Mouse (Mus musculus): ENCODE measurements around the gene Col26a1. TPM values are rescaled to one million over a fixed set of nuclear protein-coding genes. Genes with fewer than 3 reads are reported as not detected.

Col26a1 gene
- polyA plus RNA-seq, 1 experiment from 2014 or later = not detected

DNA sequence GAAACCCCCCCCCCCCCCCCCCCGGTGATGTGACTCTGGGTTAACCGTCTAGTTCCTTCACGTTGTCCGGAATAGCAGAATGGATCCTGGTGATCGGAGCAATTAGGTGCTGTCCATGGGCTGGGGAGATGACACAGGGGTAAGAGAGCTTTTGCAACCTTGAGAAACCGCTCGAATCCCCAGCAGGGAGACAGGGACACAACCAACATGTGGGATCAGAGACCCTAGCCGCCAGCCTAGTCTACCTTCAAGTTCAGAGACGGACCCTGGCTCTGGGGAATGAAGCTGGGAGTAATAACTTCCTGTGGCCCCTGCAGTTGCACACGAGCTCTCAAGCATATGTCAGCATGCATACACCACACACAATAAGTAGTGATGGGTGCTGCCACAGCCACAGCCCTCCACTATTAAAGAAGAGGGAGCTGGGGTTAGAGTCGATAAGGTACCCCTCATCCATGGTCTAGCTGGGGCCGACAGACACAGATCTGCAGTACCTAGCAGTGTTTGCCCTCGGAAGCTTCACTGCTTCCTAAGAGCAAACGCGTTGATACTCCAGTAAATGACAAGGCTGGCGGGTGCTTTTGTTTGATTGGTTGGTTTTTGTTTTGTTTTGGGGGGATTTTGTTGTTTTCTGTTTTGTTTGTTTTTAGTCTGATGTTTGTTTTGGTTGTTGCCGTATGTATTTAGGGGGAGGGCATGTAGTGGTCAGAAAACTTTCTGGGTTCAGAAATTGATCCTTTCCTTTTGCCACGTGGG, 36.7 kb upstream of the Col26a1 start:
- H3K4me1 ChIP-seq (ENCODE audit: insufficient read depth) = peaks cover 7% of the 10 kb centered on the region
- TF ChIP-seq CTCF (IDR thresholded peaks at IDR 0.05; ENCODE audit: low read depth) (no peak), EP300 (IDR thresholded peaks at IDR 0.05; ENCODE audit: low read depth) (no peak)
- ATAC-seq = peak; percentile 1; the same call in 1 of the 2 replicates
- H3K27me3 ChIP-seq (ENCODE audit: insufficient read depth, low read length) = no peaks in the 10 kb centered on the region
- peak overlapping the region; percentile 51 for H3K4me3 ChIP-seq (ENCODE audit: low read depth, low read length)
- no peaks in the 10 kb centered on the region for H3K9me3 ChIP-seq (ENCODE audit: low read length)
- H3K4me2 ChIP-seq (ENCODE audit: low read depth, low read length) = peak overlapping the region; percentile 93
- no peaks in the 10 kb centered on the region for H3K36me3 ChIP-seq (replicated peaks; ENCODE audit: insufficient read depth, low read length)
- H3K27ac ChIP-seq (ENCODE audit: low read depth) = 0 out of 2 replicates have a peak overlapping the region, but pooled peaks have one; percentile 8
- DNase-seq = no peak
- H3K9ac ChIP-seq (replicated peaks) = peak overlapping the region; percentile 58
- WGBS (ENCODE audit: insufficient replicate concordance) = 17% methylated on average over 16 of the region's 18 CpGs

DNA sequence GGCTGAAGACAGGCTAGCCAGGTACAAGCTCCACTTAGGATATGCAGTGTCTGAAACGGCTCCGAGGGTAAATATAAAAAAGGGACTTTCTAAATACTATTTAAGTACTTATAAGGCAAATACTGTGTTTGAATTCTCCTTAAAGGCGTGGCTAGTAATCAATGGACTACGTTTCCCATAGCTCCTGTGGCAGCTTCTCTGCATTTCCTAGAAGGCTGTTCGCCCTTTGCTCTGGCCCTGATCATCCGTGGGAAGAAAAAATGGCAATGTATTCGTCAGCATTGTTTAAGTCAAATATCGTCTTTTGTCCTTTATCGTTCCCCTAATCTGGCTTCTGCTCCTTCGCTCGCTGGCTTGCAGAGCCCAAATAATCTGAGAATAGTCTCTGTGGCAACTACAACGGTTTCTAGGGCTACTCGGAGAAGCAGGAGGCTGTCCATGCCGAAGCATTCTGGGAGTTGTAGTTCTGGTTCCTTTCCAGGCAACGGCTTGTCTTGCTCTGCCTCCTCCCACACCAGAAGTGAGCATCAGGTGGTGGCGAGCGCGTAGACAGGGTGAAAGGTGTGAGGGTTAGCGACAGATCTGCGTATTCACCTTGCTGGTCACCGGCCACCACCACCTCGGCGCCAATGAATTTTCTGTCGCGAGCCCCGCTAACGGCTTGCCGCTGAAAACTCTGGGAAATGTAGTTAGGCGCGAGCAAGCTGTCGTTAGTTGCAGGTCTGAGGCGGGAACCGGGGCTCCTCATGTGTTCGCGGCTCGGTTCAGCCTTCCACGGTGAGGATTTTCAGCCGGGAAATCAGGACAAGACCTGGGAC, 35.9 kb upstream of the Col26a1 start:
- peak; percentile 87 for ATAC-seq
- 0 out of 2 replicates have a peak overlapping the region, but pooled peaks have one; percentile 31 for H3K27ac ChIP-seq (ENCODE audit: low read depth)
- no peak for TF ChIP-seq CTCF (IDR thresholded peaks at IDR 0.05; ENCODE audit: low read depth)
- no peak for TF ChIP-seq EP300 (IDR thresholded peaks at IDR 0.05; ENCODE audit: low read depth)

DNA sequence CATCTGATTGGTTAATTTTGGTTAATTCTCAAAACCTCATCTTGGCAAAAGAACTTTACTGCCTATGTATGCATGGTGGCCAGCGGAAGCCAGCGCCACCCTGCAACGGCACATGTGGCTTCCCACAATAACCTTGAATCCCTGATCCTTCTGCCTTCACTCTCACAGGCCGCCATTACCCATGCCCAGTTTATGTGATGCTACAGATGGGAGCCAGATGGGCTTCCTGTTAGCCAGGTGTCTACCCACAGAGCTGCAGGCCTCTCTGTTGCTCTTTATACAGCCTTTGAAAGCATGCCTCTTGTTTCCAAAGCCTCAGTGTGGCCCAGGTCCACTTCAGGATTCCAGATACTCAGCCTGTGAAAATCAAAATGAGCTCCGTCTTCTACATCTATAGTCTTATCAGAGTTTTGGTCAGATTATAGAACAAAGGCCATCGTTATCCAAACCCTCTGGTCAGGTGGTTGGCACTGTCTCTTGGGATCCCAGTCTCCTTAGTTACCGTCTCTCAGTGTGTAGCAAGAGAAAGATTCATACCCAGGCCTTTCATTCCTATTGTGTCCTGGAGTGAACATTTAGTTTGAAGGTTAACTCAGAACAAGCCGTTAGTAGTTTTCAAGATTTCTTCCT, 34.7 kb upstream of the Col26a1 start:
- Histone ChIP-seq H3K9ac (replicated peaks) (no peak overlapping the region), H3K36me3 (replicated peaks; ENCODE audit: insufficient read depth, low read length) (no peaks in the 10 kb centered on the region), H3K4me3 (ENCODE audit: low read depth, low read length) (no peak overlapping the region), H3K27me3 (ENCODE audit: insufficient read depth, low read length) (no peaks in the 10 kb centered on the region), H3K27ac (ENCODE audit: low read depth) (no peak overlapping the region), H3K4me1 (ENCODE audit: insufficient read depth) (peaks cover 7% of the 10 kb centered on the region), H3K9me3 (ENCODE audit: low read length) (no peaks in the 10 kb centered on the region), H3K4me2 (ENCODE audit: low read depth, low read length) (no peak overlapping the region)
- DNase-seq = no peak
- TF ChIP-seq EP300 (IDR thresholded peaks at IDR 0.05; ENCODE audit: low read depth) = no peak
- TF ChIP-seq CTCF (IDR thresholded peaks at IDR 0.05; ENCODE audit: low read depth) = no peak
- ATAC-seq = no peak
- WGBS (ENCODE audit: insufficient replicate concordance) = 92% methylated on average over 8 of the region's 8 CpGs

More for the DNA sequence above, 35.9 kb upstream of the Col26a1 start:
- 3% methylated on average over 38 of the region's 38 CpGs for WGBS (ENCODE audit: insufficient replicate concordance)
- Histone ChIP-seq H3K27me3 (ENCODE audit: insufficient read depth, low read length) (no peaks in the 10 kb centered on the region), H3K9ac (replicated peaks) (peak overlapping the region; percentile 58), H3K36me3 (replicated peaks; ENCODE audit: insufficient read depth, low read length) (no peaks in the 10 kb centered on the region), H3K4me3 (ENCODE audit: low read depth, low read length) (peak overlapping the region; percentile 51), H3K9me3 (ENCODE audit: low read length) (no peaks in the 10 kb centered on the region), H3K4me1 (ENCODE audit: insufficient read depth) (peaks cover 7% of the 10 kb centered on the region), H3K4me2 (ENCODE audit: low read depth, low read length) (peak overlapping the region; percentile 93)
- DNase-seq = peak; percentile 76

DNA sequence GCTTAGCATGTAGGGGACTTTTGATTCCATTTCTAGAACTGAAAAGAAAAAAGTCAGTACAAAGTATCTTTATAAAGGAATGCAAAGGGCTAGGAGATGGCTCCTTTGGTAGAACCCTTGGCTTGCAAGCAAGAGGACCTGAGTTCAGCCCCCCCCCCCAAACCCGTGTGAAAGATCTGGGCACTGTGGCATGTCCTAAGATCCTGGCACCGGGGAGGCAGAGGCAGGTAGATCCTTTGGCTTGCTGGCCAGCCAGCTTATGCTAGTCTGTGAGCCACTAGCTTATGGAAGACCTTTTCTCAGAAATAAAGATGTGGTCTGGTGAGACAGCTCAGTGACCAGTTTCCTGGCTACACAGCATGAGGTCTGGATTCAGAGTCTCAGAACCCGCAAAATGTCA, 31.2 kb upstream of the Col26a1 start:
- no peak overlapping the region for H3K4me3 ChIP-seq (ENCODE audit: low read depth, low read length)
- 78% methylated on average over 3 of the region's 3 CpGs for WGBS (ENCODE audit: insufficient replicate concordance)
- no peaks in the 10 kb centered on the region for H3K36me3 ChIP-seq (replicated peaks; ENCODE audit: insufficient read depth, low read length)
- H3K4me1 ChIP-seq (ENCODE audit: insufficient read depth) = no peaks in the 10 kb centered on the region; the same call in 1 of the 2 replicates
- no peaks in the 10 kb centered on the region for H3K27me3 ChIP-seq (ENCODE audit: insufficient read depth, low read length)
- DNase-seq (no peak), ATAC-seq (no peak)
- H3K4me2 ChIP-seq (ENCODE audit: low read depth, low read length) = no peak overlapping the region
- no peaks in the 10 kb centered on the region for H3K9me3 ChIP-seq (ENCODE audit: low read length)
- H3K9ac ChIP-seq (replicated peaks) = no peak overlapping the region
- H3K27ac ChIP-seq (ENCODE audit: low read depth) = no peak overlapping the region
- TF ChIP-seq EP300 (IDR thresholded peaks at IDR 0.05; ENCODE audit: low read depth) = no peak
- TF ChIP-seq CTCF (IDR thresholded peaks at IDR 0.05; ENCODE audit: low read depth) = no peak

DNA sequence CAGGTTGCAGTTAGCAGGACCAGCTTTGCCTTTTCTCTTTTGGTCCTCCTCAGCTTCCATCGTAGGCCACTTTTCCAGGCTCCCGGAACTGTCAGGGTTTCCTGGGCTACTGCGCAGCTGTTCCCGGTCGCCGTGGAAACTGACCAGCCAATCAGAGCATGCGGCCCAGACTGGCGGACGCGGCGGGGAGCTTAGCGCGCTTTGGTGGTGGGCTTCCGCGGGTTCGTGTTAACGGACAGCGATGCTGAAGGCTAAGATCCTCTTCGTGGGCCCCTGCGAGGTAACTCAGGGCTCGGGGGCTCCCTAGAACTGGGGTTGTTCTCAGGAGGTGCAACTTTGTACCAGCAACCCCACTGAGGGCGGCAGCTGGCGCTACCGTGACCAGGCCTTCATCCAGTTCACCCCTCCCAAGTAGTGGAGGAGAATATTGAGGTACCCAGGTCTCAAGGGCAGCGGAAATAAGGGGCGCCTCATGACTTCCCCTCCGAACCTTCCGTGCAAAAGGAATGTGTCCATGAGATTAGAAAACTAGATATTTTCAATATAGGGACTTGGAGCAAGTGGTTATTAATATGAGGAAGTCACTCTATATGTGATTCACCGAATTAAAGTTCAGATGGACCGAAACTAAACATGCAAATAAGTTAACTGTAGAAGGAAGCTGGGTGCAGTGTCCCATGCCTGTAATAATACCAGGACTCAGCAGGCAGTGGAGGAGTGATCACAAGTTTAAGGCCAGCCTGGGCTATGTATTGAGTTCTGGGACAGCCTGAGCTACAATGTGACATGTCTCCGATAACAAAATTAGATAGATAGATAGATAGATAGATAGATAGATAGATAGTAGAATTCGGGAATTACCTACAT, 25.2 kb upstream of the Col26a1 start, which contains the start of gene Ift22:
Gene Ift22, plus strand, starts transcription at position 160 of the 867 bp plus-strand sequence.
- no peaks in the 10 kb centered on the region for H3K9me3 ChIP-seq (ENCODE audit: low read length)
- no peaks in the 10 kb centered on the region for H3K36me3 ChIP-seq (replicated peaks; ENCODE audit: insufficient read depth, low read length)
- peak within 1 kb of the TSS; percentile 58 for H3K4me3 ChIP-seq (ENCODE audit: low read depth, low read length)
- peak within 1 kb of the TSS; percentile 37; the same call in 1 of the 2 replicates for H3K27ac ChIP-seq (ENCODE audit: low read depth)
- H3K27me3 ChIP-seq (ENCODE audit: insufficient read depth, low read length) = no peaks in the 10 kb centered on the region
- no peaks in the 10 kb centered on the region for H3K4me1 ChIP-seq (ENCODE audit: insufficient read depth)
- peak; percentile 45; the same call in 1 of the 2 replicates for TF ChIP-seq EP300 (IDR thresholded peaks at IDR 0.05; ENCODE audit: low read depth)
- no peak for TF ChIP-seq CTCF (IDR thresholded peaks at IDR 0.05; ENCODE audit: low read depth)
- ATAC-seq = peak; percentile 92
- H3K4me2 ChIP-seq (ENCODE audit: low read depth, low read length) = peak within 1 kb of the TSS; percentile 74
- 6% methylated on average over 32 of the region's 32 CpGs for WGBS (ENCODE audit: insufficient replicate concordance)
- peak within 1 kb of the TSS; percentile 52 for H3K9ac ChIP-seq (replicated peaks)
- peak; percentile 85 for DNase-seq
